Mouse (Mus musculus) cerebellum, adult 11-12 months (tissue): ENCODE results near the gene Edrf1.

Experiments used
- DNase-seq: peaks from one replicate; pipeline ENCODE4 v3.0.0; 2022

Edrf1 gene

GRCm38 (mm10) chr7:133637361-133638305 is at the start of gene Edrf1:
Gene Edrf1, plus strand, starts transcription at chr7:133637543.
- DNase-seq, result peak; percentile 98

- no peak for DNase-seq
Measured at GRCm38 (mm10) chr7:133591750-133592149, 45.6 kb upstream of the Edrf1 start.

- DNase-seq, result no peak
Measured at GRCm38 (mm10) chr7:133600558-133600957, 36.8 kb upstream of the Edrf1 start.

DNA sequence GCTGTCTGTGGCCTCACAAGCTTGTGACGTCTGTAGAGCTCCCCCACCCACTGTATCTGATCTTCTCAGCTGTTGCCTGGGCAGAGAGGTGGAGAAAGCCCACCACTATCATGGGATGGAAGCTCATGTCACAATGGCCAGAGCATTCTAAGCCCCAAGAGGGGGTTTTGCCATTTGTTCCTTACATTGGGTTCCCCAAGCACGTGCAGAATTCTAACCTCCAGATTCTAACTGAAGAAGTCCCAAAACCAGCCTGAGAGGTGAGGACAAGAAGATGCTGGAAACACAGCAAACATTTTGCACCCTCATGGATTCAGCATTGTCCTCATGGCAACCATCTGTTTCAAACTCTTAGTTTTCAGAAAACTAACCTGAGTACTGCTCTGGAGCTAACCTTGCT is 35.3 kb upstream of the Edrf1 start, which contains the start of gene Tex36:
Tex36 (minus strand) TSS at position 101 of the 400 bp plus-strand sequence.
- no peak for DNase-seq

- DNase-seq, result no peak
Measured at GRCm38 (mm10) chr7:133603156-133603555, 34.2 kb upstream of the Edrf1 start.

GRCm38 (mm10) chr7:133604427-133605081 is 32.8 kb upstream of the Edrf1 start:
- DNase-seq, result no peak

GRCm38 (mm10) chr7:133607331-133607730 is 30.0 kb upstream of the Edrf1 start:
- DNase-seq, result no peak

- no peak for DNase-seq
Measured at GRCm38 (mm10) chr7:133607883-133608575, 29.3 kb upstream of the Edrf1 start.

- DNase-seq, result no peak
Measured at GRCm38 (mm10) chr7:133608631-133609340, 28.6 kb upstream of the Edrf1 start.

- DNase-seq, result peak; percentile 80
Measured at GRCm38 (mm10) chr7:133609585-133609984, 27.8 kb upstream of the Edrf1 start.

GRCm38 (mm10) chr7:133612981-133613380 is 24.4 kb upstream of the Edrf1 start:
- peak; percentile 64 for DNase-seq

- no peak for DNase-seq
Measured at GRCm38 (mm10) chr7:133620721-133621120, 16.6 kb upstream of the Edrf1 start.

GRCm38 (mm10) chr7:133623226-133623625 is 14.1 kb upstream of the Edrf1 start:
- no peak for DNase-seq

DNA sequence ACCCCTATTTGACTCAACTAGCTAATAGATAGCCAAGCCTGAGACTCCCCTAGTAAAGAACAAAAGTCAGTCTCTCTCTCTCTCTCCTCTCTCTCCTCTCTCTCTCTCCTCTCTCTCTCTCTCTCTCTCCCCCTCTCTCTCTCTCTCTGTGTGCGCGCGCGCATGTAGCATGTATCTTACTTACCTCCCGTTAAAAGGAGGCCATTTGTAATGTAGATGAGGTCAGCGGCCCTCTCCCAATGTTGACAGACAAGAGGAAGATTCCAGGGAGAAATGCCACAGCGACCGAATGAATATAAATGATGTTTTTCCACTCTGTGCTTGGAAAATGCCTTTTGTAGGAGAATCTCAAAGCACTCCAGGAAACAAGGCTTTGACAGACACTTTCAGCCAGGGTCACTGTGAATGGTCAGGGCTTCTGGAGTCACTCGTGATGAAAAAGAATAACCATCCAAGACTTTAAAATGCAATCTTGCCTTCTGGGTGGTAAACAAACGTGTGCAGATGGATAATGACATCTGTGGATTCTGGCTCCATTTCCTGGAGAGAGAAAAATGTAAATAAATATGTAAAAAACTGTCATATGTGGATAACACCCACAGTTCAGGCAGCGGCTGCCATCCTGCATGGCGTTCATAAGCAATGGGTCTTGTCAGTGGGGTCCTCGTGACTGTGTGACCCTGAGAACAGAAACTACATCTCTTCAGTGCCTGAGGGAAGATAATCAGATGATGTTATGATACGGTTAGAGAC is 10.0 kb upstream of the Edrf1 start:
- no peak for DNase-seq

DNA sequence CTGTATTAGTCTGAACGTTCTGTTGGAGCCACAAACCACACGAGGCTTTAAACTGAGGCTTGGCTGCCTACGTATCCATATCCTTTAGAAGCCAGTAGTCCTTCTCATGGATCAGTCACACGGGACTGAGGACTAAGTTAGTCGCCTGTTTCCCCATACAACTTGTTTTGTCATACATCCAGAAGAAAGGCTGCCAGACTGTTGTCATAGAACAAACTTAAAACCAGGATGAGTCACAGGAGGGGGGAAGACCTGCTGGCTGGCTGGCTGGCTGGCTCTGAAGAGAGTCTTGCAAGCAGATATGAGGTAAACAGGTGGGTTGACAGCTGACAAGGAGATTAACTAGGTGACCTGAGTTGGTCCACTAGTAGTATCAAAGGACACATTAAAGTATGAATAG is 6.5 kb upstream of the Edrf1 start:
- no peak for DNase-seq

GRCm38 (mm10) chr7:133632476-133632875 is 4.9 kb upstream of the Edrf1 start:
- peak; percentile 42 for DNase-seq

DNA sequence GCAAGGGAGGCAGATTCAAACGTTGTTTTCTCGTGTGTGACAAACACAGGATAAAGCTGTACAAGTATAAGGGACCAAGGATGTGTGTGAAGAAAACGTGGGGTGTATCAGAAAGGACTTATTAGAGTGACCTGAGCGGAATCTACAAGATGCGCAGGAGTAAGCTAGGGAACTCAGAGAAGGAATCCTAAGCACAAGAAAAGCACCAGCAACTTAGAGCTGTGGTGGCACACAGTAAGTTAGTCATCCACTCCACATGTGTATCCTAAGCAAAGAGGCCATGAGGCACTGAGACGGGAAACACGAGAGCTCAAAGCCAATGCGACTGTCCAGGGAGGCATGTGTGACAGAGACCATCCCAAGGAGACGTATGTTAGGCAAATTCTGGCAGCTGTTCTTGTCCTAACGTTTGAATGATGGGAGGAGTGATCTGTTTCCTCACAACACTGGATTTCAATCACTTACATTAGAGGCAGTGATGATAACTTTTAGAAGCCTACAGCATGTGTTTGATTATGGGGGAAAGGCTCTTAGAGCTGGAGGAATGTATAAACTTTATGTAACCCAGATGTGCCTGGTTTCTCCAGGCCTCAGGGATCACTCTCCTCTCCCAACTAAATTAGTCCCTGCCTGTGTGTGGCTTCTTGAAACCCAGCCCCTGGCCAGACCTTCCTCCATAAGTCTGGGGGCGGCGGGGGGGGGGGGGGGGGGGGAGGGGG is 2.3 kb upstream of the Edrf1 start:
- no peak for DNase-seq

DNA sequence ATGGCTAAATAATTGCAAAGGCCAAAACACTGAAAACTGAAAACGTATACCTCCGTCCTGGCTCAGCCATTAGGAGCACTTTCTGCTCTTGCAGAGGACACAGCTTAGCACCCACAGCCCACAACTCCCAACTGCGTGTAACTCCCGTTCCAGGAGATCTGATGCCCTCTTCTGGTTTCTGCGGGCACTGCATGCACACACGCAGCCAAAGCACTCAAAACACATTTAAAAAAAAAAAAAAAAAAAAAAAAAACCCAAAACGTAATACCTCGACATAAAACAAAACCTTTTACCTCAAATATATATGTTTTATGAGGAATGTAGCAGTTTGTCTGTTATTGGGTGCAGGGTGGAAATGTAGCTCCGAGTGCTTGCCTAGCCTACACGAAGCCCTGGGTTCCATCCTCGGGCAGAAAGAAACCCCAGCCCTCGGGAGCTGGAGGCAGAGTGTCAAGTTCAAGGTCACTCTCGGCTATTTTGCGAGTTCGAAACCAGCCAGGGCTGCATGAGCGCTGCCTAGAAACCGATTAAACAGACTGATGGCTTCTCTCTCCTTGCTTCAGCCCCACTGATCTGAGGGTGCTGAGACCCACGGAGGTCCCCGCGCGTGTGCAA is 498 bp upstream of the Edrf1 start:
- peak; percentile 88 for DNase-seq

DNA sequence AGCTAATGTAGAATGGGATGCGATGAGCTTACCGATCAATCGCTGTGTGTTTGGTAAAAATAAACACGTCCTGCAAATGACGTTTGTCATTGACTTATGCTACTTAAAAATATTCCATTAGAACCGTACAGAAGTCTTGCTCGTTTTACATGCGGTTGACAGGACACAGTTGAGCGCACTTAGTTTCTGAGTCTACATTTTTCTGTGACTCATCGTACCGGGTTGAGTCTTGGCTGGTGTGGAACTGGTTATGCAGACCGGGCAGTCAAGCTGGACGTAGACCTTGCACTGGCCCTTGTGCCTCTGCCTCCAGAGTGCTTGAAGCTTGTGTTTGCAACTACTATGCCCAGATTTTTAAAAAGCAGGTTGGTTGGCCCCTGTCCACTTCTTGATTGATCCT is 963 bp downstream of the Edrf1 start:
- DNase-seq, result peak; percentile 34

DNA sequence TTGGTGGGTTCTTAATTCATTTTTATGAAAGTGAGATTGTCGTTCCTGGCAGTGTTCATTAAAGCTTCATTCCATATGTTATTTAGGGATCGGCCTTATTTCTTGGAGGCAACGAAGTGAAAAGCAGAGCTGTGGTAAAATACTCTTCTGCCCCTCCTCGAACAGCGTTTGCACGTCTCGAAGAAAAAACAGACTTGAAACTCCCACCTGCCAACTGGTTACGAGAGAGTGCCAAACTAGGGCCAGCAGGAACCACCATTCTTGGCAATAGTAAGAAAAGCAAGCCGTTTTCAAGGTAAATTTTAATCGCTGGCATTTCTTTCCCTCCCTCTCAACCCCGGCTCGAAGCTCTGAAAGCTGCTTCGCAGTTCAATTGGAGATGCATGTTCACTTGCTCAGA is 1.5 kb downstream of the Edrf1 start:
- DNase-seq, result peak; percentile 26

- DNase-seq, result no peak
Measured at GRCm38 (mm10) chr7:133645716-133646115, 8.4 kb downstream of the Edrf1 start.
